Mouse (Mus musculus) ovary, postnatal 14 days (tissue): ENCODE measurements around the gene Ccdc85b.

Experiments
- DNase-seq: peaks from one replicate; pipeline ENCODE4 v3.0.0; 2022; ENCODE audit warnings: low spot score

Gene Ccdc85b

DNA sequence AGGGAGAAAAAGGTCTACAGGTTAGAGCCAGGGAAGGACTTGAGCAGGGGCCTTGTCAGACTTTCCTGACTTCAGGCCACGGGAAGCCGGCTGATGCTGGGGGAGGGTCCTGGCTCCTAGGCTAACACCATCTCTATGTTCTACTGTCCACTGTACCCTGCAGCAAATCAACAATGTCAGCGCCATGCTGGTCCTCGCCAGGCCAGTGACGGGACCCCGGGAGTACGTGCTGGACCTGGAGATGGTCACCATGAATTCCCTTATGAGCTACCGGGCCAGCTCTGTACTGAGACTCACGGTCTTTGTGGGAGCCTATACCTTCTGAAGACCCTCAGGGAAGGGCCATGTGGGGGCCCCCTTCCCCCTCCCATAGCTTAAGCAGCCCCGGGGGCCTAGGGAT, 23.7 kb upstream of the Ccdc85b start:
- DNase-seq: no peak

DNA sequence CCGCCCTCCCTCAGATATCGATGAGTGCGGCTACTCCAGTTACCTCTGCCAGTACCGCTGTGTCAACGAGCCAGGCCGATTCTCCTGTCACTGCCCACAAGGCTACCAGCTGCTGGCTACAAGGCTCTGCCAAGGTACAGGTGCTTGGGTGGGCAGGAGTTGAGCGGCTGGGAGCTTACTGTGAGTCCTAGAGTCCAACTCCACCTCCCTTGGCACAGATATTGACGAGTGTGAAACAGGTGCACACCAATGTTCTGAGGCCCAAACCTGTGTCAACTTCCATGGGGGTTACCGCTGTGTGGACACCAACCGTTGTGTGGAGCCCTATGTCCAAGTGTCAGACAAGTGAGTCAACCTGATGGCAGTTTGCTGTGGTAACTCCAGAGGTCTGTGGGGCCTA, 22.3 kb upstream of the Ccdc85b start:
- no peak for DNase-seq

- no peak for DNase-seq
Observed at GRCm38 (mm10) chr19:5477668-5478300, 20.1 kb upstream of the Ccdc85b start.

GRCm38 (mm10) chr19:5477004-5477667, 19.4 kb upstream of the Ccdc85b start:
- DNase-seq: no peak

- DNase-seq: no peak
Observed at GRCm38 (mm10) chr19:5475069-5475714, 17.5 kb upstream of the Ccdc85b start.

- peak; percentile 44 for DNase-seq
Observed at GRCm38 (mm10) chr19:5474281-5475068, 16.8 kb upstream of the Ccdc85b start.

DNA sequence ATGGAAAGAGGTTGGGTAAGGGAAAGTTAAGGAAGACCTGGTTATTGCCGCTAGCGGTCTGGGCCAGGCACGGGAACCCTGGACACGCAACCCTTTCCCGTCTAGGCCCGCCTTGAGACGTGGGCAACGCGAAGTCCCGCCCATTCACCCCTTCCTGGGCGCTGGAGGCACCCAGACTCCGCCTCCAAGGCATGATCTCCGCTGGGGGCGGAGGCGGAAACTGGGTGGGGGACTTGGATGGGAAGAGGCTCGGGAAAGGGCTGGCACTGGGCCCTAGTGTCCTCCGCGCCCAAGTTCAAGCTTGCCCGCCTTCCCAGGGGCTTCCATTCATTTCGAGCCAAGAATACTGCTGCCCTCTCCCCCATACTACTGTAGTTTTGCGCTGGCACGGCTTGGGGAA, 16.0 kb upstream of the Ccdc85b start, which contains the start of gene Efemp2:
Gene Efemp2 (plus strand): TSS at position 235 of the 400 bp plus-strand sequence.
- DNase-seq: peak; percentile 61

GRCm38 (mm10) chr19:5472857-5473256, 15.2 kb upstream of the Ccdc85b start:
- no peak for DNase-seq

GRCm38 (mm10) chr19:5471846-5472245, 14.2 kb upstream of the Ccdc85b start:
- no peak for DNase-seq

DNA sequence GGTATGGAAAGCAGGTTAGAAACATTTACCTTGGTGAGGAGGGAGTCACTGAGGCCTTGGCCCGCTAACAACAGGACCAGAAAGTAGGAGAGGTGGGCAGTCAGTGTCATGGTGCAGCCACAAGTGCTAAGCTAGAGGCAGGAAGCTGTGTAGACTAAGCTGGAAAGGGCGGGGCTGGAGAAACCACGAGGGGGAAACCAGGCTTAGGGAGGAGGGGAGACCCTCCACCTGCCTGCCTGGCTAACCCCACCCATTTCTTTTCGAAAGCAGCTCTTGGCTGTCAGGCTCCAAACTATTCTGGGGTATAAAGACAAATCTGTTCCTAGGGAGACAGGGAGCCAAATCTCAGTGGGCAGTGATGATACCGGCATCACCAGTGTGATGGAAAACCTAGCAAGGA, 10.7 kb upstream of the Ccdc85b start, which contains the start of gene Ctsw:
Gene Ctsw (minus strand): TSS at position 134 of the 400 bp plus-strand sequence.
- DNase-seq: no peak

DNA sequence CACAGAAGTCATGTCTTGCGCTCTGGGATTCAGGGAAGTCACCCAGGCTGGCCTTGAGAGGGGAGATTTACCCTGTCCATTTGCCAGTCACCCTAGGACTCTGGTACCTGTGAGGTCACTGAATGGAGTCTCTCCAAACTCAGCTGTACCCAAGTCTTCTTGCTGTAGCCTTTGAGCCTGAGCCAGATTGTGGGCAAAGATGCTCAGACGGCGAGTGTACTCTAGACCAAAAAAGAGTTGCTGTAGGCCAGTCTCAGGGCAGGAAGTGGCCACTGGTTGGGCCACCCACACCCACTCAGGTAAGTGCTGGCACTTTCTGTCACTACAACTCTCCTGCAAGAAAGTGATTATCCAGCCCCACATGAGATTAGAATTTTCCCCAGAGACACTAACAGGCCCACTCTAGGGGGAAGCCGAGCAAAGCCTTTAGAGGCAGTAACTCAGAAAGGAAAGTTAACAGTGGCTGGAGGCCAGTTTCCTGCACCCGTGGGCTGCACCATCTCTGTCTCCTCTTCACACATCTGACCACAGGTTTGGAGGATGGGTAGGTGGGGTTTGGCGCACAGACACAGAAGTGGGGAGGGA, 9.3 kb upstream of the Ccdc85b start:
- no peak for DNase-seq

DNA sequence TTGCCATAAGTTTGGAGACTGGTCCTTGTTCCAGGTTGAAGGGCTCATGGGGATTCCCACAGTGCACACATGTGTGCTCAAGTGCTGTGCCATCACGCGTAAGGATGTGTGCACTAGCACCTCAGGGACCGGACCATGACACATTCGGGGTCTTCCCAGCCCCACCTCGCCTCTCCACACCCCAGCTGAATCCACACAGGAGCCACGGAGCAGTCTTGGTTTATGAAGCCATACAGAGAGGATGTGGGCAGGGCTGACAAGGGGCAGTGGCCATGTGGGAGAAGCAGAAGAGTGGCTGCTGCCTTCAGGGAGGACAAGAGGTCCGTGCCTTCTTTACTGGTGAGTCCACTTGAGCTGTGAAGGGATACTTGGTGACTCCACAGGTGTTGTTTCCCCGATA, 7.3 kb upstream of the Ccdc85b start:
- DNase-seq: no peak

DNA sequence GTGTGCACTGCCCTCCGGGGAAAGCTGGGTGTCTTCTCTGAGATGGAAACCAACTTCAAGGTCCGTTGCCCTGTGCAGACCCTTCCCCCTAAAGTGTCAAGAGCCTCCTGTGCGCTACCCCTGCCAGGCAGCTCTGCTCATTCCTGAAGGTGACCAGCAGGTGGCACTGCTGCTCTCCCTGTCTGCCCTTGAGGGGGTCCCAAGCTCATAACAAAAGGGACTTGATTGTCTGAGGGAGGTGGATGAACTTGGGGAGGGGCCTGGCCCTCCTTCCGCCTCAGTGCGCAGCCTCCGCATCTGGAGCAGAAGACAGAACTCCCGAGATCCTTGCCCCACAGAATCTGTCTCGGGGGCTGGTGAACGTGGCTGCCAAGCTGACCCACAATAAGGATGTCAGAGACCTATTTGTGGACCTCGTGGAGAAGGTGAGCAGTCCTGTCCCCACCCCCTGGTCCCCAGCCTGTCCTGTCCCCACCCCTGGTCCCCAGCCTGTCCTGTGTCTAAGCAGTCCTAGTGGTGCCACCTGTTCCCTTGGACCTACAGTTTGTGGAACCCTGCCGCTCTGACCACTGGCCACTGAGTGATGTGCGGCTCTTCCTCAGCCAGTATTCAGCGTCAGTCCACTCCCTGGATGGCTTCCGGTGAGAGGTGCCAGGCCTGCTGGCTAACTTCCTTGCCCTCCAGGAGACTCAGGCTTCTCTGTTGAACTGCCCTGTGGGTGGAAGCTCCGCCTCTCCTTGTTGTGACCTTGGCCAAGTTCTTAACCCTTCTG, 6.3 kb upstream of the Ccdc85b start:
- DNase-seq: peak; percentile 50

DNA sequence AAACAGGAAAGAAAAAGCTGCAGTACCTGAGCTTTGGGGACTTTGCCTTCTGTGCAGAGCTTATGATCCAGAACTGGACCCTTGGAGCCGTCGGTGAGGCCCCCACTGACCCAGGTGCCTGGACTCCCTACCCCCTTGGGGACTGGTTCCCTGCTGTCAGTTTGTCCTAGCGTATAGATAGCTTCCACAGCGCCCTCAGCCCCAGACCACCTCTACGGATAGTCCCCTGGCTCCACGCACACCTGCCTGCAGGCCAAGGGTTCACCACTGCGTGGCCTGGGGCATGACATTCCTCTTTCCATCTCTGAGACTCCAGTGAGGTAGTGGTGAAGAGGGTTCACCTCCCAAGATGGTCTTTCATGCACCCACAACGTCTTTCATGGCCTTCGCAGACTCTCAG, 5.5 kb upstream of the Ccdc85b start:
- DNase-seq: no peak

DNA sequence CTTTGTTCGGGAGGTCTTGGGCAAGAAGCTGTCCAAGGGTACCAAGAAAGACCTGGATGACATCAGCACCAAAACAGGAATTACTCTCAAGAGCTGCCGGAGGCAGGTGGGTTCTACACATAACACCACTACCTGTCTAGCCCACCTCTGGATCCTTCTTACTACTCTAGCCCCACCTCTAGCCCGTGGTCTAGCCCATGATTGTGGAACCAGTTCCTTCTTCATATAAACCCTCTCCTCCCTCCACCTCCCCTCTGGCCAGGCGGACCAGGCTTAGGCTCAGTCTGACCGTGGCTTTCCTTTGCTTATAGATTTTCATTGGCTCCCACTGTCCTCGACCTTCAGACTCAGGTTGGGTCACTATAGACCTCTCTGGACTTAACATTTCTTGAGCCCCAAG, 3.7 kb upstream of the Ccdc85b start:
- peak; percentile 0 for DNase-seq

DNA sequence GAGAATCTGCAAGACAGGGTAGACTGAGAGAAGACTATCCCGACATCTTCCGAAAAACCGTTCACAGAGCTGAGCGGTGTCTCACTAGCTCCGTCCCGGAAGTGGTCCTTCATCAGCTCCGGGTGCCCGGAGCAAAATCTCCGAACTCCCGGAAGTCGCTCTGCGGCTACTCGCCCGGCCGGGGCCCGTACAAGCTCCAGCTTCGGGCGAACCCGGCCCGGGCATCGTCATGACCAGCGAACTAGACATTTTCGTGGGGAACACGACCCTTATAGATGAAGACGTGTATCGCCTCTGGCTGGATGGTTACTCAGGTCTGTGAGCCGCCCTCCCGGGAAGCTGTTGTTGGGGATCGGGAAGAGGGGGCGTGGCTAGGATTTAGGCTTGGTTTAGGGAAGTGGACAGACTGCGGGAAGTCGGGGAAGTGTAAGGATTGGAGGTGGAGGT, 2.8 kb upstream of the Ccdc85b start, which contains the start of gene Fibp:
Gene Fibp (plus strand): TSS at position 151 of the 447 bp plus-strand sequence.
- DNase-seq: peak; percentile 87

GRCm38 (mm10) chr19:5459896-5460295, 2.2 kb upstream of the Ccdc85b start:
- no peak for DNase-seq

DNA sequence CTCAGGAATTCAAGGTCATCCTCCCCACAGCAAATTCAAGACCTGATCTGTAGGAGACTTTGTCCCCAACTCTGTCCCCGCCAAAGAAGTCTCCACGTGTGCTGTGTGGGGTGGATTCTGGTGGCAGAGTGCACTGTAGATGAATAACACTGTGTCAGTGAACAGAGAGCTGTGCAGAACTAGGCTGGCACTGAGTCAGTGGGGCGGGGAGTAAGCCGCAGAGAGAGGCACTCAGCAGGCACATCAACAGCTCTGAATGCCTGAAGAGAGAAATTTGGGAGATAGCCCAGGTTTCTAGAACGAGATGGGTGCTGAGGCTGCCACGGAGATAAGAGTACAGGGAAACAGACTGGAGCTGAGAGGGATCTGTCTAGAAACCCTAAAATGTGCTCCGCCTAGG, 1.3 kb upstream of the Ccdc85b start:
- DNase-seq: no peak

GRCm38 (mm10) chr19:5456922-5457745, 560 bp downstream of the Ccdc85b start:
- peak; percentile 89 for DNase-seq

- DNase-seq: no peak
Observed at GRCm38 (mm10) chr19:5456241-5456921, 1.3 kb downstream of the Ccdc85b start.
